Mouse (Mus musculus) cerebellum, adult 11 months (tissue): ENCODE measurements around the gene Metap1.
"Not testable (repeated sequence)": the region's sequence is repeated elsewhere in the genome, so short reads cannot be mapped to it uniquely, and the experiment has no call there.

Source experiments
- DNase-seq: peaks from one replicate; pipeline ENCODE4 v3.0.0; 2022

Gene Metap1

GRCm38 (mm10) chr3:138499854-138500740, 10.8 kb upstream of the Metap1 start:
- DNase-seq, result no peak

DNA sequence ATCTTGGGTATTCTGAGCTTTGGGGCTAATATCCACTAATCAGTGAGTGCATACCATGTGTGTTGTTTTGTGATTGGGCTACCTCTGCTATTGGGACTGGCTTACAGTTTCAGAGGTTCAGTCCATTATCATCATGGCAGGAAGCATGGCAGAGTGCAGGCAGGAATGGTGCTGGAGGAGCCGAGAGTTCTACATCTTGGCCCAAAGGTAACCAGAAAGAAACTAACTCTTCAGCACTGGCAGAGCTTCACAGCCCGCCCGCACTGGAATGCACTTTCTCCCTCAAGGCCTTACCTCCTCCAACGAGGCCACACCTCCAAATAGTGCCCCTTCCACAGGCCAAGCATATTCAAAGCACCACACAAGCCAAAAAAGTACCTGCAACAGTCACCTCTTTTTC, 9.4 kb upstream of the Metap1 start:
- DNase-seq, result no peak

DNA sequence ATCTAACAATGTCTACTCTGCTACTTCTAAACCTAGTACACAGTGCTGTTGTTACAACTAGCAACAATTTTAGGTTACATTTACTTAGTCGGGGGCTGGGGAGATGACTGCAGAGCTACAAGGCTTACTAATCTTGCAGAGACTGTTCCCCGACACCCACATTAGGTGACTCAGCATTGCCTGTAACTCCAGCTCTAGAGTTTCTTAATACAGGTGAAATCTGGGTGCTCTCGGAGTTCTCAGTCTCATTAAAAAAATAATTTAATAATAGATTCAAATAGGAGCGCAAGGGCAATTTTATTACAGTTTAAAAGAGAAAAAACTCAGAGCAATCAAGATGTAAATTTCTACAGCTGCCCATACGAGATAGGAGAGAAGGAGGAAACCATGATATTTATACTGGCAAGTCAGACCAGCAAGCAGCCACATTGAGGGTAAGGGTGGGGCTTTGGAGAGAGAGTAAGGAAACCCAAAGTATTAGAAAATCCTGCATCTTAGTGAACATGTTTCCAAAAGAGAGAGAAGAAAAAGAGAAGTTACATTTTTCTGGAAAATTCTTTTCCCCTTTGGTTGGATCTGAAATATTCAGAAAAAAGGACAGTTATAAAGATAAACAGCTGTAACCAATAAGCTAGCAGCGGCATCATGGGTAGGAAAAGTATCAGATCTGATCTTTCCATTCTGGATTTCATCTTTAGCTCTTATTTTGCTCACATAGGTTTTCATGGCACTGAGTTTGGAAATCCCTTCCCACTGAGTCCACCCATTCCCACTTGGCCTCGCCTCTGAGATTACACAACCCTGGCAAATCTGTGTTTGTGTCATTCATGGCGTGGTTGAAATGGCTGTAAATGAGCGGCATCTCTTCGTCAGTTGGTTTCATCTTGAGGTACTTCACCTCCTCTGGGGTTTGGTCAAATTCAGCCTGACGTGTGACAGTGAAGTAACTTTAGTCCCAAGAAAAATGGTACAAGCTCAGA, 6.1 kb upstream of the Metap1 start:
- DNase-seq, result no peak

GRCm38 (mm10) chr3:138494565-138494964, 5.2 kb upstream of the Metap1 start:
- DNase-seq, result no peak

- DNase-seq, result no peak
These were observed 4.4 kb upstream of the Metap1 start for GRCm38 (mm10) chr3:138493668-138494067.

DNA sequence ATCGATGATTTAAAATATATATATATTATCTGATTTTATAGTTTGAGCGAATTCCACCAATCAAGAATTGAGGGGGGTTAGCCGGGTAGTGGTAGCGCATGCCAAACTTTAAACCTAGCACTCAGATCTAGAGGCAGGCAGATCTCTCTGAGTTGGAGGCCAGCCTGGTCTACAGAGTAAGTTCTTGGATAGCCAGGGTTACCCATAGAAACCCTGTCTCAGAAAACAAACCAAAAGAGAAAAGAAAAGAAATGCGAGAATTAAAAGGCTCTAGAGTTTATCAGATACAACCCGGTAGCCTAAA, 671 bp upstream of the Metap1 start:
- DNase-seq, result peak; percentile 13

GRCm38 (mm10) chr3:138488584-138489326, 560 bp downstream of the Metap1 start:
- no peak for DNase-seq

DNA sequence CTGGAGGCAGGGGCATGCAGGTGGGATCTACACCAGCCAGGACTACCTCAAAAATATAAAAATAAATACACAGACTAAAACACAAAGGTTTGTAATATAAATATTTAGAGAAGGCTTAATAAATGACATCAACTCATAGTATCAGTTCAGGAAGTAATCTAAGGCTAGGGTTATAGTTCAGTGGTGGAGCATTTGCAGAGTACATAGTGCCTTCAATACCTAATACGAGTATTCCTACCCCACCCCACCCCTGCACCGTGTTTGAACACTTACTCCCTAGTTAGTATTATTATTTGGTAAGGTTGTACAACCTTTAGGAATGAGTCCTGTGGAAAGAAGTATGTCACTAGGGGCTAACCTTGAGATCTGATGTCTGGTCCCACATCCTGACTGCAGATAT, 6.1 kb downstream of the Metap1 start:
- DNase-seq, result no peak

DNA sequence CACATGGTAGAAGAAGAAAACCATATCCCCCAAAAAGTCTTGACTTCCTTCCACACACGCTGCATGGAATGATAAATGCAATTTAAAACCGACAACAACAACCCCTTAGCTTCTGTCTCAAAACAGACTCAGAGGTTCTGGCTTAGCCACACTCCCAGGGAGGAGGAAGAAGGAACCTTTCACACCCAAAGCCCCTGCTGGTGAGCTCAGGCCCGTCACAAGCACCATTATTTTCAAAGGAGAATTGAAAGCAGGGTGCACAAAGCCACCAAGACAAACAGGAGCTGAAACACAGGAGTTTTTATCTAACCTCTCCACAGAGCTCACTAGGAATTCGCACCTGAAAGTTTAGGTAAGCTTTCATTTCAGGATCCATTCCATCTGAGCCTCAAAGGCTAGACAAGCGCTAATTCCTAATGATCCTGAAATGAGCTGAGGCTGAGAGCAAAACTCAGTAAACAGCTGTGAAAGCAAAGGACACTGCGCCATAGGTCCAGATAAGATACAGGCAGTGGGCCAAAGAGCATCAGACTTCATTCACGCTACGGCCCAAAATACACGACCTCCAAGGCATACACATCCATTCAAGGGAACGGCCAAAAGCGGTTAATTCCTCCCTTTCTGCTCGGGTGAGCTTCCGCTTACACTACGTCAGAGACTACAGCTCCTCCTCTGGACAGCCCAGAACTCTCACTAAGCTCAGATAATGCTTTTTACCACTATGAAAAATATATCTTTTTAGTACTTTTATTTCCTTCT, 7.6 kb downstream of the Metap1 start:
- no peak for DNase-seq

- no peak for DNase-seq
These were observed 9.8 kb downstream of the Metap1 start for GRCm38 (mm10) chr3:138479489-138479888.

GRCm38 (mm10) chr3:138471066-138471465, 18.2 kb downstream of the Metap1 start:
- no peak for DNase-seq

- DNase-seq, result not testable (repeated sequence)
These were observed 22.7 kb downstream of the Metap1 start for GRCm38 (mm10) chr3:138466656-138467055.

- no peak for DNase-seq
These were observed 24.7 kb downstream of the Metap1 start for GRCm38 (mm10) chr3:138464573-138465147.

DNA sequence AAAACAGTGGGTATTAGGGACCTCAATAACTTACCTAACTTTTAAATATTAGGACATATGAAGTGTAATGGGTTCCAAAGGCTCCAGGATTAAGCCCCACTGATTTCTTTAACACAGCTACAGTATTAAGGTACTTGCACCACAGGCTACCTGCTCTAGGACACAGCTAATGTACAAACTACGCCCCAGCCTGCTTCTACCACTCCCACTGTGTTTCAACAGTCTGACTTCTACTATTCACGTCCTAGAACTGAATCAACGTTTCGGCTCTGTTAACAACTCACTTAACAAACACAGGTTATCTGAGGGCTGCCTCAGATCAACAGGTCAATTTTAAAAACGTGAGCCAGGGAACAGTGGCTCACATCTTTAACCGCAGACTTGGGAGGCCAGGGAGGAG, 25.5 kb downstream of the Metap1 start:
- DNase-seq, result no peak

DNA sequence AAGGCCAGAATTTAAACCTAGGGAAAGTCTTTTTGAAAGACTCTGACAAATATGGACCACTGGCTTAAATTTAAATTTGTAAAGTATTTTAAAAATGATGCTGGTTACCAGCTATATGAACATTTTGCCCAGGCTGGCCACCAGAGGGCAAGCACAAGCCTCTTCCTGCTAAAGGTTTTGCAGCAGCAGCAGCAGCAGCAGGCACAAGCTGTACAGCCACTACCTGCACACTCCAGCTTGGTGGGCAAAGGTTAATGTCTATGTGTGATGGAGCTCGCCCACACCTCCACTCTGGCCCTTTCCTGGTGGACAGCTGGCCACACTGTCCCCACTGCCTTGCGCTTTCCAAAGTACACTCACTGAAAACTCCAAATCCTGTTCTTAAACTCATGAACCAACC, 26.2 kb downstream of the Metap1 start:
- no peak for DNase-seq

DNA sequence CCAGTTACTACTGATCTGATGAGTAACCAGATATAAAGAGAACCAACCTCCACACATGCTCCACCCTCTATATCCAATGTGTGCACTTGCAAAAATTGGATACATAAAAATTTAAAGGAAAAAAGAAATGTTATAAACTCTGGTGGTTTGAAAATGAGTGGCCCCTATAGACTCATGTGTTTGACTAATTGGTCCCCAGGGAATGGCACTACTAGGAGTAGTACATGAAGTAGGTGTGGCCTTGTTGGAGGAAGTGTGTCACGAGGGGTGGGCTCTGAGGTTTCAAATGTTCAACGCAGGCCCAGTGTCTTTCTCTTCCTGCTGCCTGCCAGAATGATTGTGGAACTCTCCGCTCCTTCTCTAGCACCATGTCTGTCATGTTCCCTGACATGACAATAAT, 27.5 kb downstream of the Metap1 start:
- no peak for DNase-seq

GRCm38 (mm10) chr3:138460260-138460659, 29.1 kb downstream of the Metap1 start:
- peak; percentile 67 for DNase-seq

DNA sequence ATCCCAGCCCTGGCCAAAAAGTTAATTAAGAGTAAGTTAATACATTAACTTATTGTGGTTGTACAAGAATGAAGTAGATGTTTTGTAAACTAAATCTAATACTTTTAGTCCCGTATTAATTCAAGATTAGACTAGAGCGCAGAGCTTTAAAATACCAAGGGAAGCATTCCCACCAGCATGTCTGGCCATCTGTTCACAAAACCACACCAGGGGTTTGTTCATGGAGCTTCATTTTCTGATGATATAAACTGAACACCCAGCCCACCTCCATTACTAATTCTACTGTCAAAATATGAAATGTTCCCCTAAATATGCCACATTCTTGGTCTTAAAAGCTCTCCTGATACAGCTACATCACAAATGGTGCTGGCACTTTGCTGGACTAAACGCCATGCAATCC, 30.9 kb downstream of the Metap1 start:
- no peak for DNase-seq

DNA sequence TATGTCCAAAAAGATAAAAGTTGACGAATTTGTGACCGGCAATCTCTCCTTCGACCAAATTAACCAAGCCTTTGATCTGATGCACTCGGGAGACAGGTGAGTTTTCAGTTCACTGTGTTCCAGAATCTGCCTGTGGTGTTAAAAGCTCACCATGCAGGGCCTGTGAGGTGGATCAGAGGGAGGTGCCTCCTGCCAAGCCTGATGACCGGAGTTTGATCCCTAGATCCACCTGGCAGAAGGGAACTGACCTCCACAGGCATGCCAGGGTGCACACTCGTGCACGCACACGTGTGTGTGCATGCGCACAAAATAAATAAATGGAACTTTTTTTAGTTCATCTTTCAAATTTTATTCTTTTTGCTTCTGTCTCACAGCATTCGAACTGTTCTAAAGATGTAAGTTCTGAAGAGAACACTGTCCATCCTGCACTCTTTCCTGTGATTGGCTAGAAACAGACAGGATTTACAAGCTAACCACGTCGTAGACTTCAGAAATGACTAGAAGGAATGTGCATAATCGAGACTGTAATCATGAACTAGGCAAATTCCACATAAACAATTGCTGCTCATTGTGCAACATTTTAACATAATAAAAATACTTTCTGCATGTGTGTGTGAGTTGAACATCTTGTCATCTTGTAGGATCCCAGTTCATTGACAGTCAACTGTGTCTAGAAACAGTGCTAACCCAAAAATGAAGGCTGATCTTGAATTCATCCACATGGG, 34.4 kb downstream of the Metap1 start:
- no peak for DNase-seq

GRCm38 (mm10) chr3:138454234-138454633, 35.1 kb downstream of the Metap1 start:
- no peak for DNase-seq

DNA sequence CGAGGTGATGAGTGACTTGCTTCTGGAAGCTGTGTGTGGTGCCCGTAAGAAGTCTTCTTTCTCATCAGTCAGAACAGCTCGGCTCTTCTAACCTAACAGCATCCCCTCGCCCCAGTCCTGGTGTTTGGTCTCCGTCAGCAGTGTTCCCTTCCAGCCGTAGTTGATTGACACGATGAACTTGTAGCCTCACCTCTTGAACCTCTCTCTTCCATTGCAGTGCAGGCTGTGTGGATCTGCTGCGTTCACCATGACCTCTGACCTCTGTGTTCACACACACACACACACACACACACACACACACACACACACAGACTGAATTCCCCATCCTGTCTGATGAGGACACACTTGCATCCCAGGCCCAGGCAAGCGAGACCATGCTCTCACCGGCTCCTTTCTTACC, 37.1 kb downstream of the Metap1 start:
- DNase-seq, result no peak
